Mouse (Mus musculus) heart, adult 2 months (tissue): ENCODE results near the gene Chrna3.

Source experiments
- CTCF ChIP-seq: fragments of 200-600 bp; IDR thresholded peaks from 2 replicates; pipeline ENCODE4 v1.8.1; 2022; ENCODE audit warnings: antibody characterized with exemption, mild to moderate bottlenecking, moderate library complexity
- EP300 ChIP-seq: fragments of 200-500 bp; IDR thresholded peaks from 2 replicates; pipeline ENCODE4 v1.6.1; 2011; ENCODE audit warnings: low read depth, low read length, control low read depth; ENCODE audit not compliant: insufficient read depth
- POLR2A ChIP-seq: fragments of 200-500 bp; IDR thresholded peaks from 2 replicates; pipeline ENCODE4 v1.6.1; 2011; ENCODE audit warnings: mild to moderate bottlenecking, low read depth, low read length, control low read depth; ENCODE audit not compliant: insufficient read depth

GRCm38 (mm10) chr9:55009692-55010091, 16.7 kb downstream of the Chrna3 start:
- no peak for TF ChIP-seq CTCF
- no peak for TF ChIP-seq EP300
- no peak for TF ChIP-seq POLR2A
